Mouse (Mus musculus) 416B (cell line): ENCODE measurements around the gene Gm45837.

Source experiments
- DNase-seq: peaks from one replicate; pipeline ENCODE4 v3.0.0; 2011; ENCODE audit warnings: low read depth

The Gm45837 gene

GRCm38 (mm10) chr7:101437876-101438275 lies 27.2 kb downstream of the Gm45837 start:
- DNase-seq = peak; percentile 24

GRCm38 (mm10) chr7:101443093-101443492 lies 32.4 kb downstream of the Gm45837 start:
- no peak for DNase-seq

- no peak for DNase-seq
These were observed 33.5 kb downstream of the Gm45837 start for GRCm38 (mm10) chr7:101444211-101444610.

GRCm38 (mm10) chr7:101449855-101450254 lies 39.2 kb downstream of the Gm45837 start:
- no peak for DNase-seq

DNA sequence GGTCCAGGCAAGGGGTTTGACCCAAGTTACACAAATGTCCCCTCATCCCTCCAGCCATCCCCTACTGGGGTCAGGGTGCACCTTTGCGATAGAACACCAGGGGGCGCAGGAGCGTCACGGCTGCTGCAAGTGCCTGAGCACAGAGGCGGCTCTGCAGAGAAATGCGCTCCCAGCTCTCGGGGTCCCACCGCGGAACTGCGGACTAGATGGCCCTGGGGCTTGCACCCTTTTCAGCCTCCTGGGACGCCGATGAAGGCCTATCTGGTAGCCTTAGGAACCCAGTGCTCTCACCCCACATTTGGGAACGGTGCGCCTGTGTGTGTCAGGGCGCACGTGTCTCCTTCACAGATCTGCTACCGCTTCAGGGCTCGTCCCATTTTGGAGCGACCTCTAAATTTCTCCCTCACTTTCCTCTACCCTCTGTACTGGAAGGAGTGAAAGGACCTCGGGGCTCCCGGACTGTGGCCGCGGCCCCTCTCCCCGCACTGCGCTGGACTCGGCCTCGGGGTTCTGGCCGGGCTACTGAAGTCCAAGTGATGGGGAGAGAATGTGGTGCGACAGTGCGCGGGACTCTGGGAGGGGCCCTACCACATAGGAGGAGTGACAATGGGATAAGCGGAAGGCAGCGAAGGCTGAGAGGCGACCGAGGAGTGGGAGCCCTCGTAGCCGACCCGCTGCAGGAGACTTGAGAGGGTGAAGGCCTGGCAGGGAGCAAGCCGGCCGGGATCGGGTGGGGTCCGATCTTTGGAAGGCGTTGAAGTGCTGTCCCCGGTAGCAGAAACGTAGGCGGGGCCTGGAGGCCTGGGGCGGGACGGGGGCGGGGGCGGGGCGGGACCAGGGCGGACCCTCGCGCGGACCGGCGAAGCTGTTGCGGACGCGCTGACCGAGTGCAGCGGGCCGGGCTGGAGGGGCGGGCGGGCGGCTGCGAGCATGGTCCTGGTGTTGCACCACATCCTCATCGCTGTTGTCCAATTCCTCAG lies 40.0 kb downstream of the Gm45837 start:
- DNase-seq = peak; percentile 54

GRCm38 (mm10) chr7:101452669-101453068 lies 42.0 kb downstream of the Gm45837 start:
- DNase-seq = no peak

DNA sequence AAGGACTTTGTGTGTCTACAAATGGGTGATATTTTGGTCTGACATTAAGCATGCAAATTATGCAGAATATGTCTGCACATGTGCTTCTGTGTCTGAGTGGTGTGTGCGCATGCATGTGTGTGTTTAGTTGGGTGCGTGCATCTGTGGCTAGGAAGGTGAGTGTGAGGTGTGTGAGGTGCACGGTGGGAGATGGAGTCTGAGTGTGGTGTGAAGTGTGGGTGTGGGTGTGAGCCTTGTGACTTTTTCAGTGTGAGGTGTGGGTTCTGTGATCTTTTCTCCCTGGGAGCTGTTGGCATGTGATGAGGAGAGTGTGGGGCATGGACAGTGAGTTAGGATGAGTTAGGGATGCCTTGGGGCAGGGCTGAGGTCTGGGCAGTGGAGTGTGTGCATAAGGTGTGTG lies 42.6 kb downstream of the Gm45837 start:
- no peak for DNase-seq

GRCm38 (mm10) chr7:101453725-101454124 lies 43.0 kb downstream of the Gm45837 start:
- DNase-seq = no peak

DNA sequence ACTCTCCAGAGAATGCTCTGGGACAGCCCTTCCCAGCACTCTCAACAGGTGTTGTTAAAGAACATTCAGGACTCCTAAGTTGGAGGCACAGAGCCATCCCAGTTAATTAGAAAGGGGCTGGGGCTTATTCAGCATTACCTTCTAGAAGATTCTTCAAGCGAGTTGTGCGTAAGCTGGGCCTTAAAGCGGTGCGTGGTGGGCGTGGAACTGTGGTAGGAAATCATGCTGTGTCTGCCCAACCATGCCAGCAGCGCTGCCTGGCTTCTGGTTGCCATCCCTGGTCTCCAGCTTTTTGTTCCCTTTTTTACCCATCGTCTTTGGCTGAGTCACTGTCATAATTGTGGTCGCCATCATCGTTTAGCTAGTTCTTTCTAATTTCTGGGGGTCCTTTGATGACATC lies 43.8 kb downstream of the Gm45837 start:
- no peak for DNase-seq

- no peak for DNase-seq
These were observed 44.5 kb downstream of the Gm45837 start for GRCm38 (mm10) chr7:101455141-101455540.

DNA sequence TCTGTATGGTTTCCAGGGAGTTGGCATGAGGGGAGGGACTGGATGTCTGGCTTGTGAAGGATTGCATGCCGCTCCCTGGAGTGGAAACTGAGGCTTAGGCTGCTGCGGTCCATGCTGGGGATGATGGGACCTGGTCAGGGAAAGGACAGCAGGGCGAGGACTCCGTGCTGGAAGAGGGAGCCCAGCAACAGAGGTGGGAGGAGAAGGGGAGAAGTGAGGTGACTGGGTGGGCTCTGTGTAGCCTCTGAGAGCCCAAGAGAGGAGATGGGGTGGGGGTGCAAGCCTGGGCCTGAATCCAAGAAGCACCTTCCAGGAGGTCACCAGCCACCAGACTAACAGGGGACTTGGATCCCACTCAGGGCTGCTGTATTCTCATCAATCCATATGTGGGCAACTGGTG lies 45.6 kb downstream of the Gm45837 start:
- no peak for DNase-seq

- DNase-seq = no peak
These were observed 46.1 kb downstream of the Gm45837 start for GRCm38 (mm10) chr7:101456789-101457188.

- DNase-seq = no peak
These were observed 46.6 kb downstream of the Gm45837 start for GRCm38 (mm10) chr7:101457283-101457682.

DNA sequence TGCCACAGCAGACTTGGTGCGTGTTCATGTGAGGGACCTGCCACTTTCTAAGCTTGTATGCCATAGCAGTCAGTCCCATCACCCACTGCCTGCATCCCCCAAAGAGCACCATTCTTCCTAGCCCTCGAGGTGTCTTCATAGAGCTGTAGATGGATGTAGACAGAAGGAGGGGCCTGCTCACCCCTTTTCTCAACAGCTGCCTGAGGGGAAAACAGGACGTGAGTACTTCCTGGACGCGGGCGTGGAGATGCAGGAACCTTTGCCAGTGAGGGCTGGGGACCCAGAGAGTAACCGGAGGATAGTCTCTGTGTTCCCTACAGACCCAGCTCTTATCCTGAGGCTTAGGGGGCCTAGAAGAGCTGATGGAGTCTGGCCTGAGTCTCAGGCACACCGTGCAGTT lies 47.1 kb downstream of the Gm45837 start:
- DNase-seq = no peak

DNA sequence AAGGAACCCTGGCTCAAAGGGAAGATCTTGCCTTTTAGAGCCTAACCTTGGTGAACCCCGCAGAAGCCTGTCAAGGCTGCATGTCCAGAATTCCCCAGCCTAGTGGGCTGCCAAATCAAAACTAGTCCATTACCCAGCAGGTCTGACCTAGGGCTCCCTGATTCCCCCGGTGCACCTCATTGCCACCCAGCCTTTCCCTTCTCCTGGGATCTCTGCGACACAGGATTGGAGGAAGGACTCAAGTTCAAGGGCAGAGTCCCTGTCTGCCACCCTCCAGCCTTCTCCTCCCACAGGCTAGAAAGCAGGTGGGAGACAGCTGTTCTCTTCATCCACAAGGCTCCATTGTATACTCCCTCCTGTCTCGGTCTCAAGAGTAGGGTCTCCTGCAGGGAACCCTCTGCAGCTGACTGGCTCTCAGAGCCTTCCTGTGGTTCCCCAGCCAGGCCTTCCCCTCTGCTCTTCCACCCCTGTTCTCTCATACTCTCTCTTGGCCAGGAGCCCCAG lies 47.6 kb downstream of the Gm45837 start:
- no peak for DNase-seq

DNA sequence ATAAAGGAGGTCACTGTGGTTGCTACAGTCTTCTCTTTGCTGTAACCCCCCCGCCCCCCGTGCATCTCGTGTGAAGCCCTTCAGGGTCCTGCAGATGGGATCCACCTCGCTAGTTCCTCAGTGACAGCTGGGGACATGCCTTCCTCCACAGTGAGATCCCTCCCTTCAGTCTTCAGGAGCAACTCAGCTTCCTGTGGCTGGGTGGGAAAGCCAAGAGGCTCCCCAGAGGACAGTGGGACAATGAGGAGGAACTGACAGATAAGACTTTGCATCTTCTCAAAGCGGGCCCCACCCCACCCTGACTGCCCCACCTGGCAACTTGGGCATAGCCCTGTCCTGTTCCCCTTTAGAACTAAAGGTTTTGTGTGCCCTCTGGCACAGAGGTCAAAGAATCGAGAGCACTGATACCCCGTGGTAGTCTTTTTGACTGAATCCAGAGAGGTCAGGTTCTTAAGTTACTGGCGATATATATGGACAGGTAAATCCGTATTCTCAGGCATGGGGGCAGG lies 48.7 kb downstream of the Gm45837 start:
- DNase-seq = no peak

- peak; percentile 5 for DNase-seq
These were observed 49.4 kb downstream of the Gm45837 start for GRCm38 (mm10) chr7:101459923-101460607.

DNA sequence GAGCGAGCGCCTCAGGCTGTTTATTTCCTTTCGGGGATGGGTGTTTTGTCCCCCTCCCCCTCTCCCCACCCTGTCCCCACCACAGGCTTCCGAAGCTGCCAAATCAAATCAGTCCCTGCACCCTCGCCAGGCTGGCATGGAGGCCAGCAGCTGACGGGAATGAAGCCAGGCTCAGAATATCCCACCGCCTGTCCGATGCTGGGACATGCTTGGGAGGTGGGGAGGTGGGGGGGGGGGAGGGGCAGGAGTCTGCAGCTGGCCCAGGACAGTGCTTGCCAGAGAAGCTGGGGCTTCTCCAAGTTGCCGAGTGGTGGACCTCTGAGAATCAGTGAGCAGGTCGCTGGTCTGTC lies 49.9 kb downstream of the Gm45837 start:
- no peak for DNase-seq

DNA sequence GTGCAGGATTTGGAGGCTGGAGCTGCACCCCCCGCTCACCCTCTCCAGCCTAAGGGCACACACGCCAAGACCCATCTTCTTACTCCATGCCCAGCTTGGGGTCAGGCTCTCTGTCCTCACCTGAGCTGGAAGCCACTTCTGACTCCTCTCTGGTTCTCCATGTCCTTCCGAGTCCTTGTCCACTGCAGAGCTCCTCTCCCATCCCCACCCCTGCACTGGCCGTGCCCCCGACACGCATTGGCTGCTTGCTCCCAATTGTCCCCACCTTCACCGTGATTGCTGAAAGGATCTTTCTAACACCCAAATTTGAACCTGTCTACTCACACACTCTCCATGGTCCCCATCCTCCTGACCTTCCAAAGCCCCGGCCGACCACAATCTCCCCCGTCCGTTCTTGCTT lies 50.9 kb downstream of the Gm45837 start:
- DNase-seq = no peak

GRCm38 (mm10) chr7:101462327-101463068 lies 51.8 kb downstream of the Gm45837 start:
- DNase-seq = no peak

- no peak for DNase-seq
These were observed 53.1 kb downstream of the Gm45837 start for GRCm38 (mm10) chr7:101463665-101464271.

DNA sequence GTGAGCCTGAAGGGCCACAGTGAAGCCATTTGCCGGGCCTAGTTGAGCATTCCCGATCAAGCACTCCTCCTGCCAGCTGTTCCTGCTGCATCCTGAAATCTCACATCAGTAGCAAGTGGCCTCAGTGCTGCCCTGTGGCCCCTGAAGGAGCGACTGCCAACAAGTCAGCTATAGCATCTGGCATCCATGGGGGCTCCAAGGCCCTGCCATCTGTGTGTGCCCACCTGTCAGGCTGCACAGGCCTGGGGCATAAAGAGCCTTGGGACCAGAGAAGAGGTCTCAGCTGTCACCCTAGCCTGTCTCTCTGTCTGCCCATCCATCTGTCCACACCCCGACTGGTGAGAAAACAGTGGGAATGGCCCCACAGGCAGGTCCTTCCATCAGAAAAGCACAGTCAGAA lies 54.2 kb downstream of the Gm45837 start:
- no peak for DNase-seq
